In genomic region chr2:168204476-168204999, GRCm38 (mm10) we compare ENCODE assay signal across 8 mouse cellular contexts. TPM values are rescaled to one million over a fixed set of nuclear protein-coding genes. Genes with fewer than 3 reads are reported as not detected.
A peak's percentile ranks its signal among the peaks of the same experiment; 100 is the strongest.
DNase-seq lines count a peak whose midpoint lies in the region; ATAC-seq lines count a peak whose summit lies in the region.

No protein-coding gene starts in this region.

- H3K4me2 ChIP-seq in lung, embryonic 15.5 days, result peak overlapping the region; percentile 75
- H3K4me2 ChIP-seq in neural tube, embryonic 15.5 days, result peak overlapping the region; percentile 73

- no peaks in the 10 kb centered on the region for H3K9me3 ChIP-seq in lung, embryonic 15.5 days
- H3K9me3 ChIP-seq in forebrain, embryonic 10.5 days, result peaks cover 5% of the 10 kb centered on the region; the same call in 1 of the 2 replicates
- no peaks in the 10 kb centered on the region for H3K9me3 ChIP-seq in limb, embryonic 10.5 days (replicated peaks)
- no peaks in the 10 kb centered on the region for H3K9me3 ChIP-seq in neural tube, embryonic 15.5 days (replicated peaks)

- H3K36me3 ChIP-seq in lung, embryonic 15.5 days, result peaks cover 20% of the 10 kb centered on the region; the same call in 1 of the 2 replicates
- peaks cover 74% of the 10 kb centered on the region for H3K36me3 ChIP-seq in forebrain, embryonic 10.5 days (replicated peaks)
- H3K36me3 ChIP-seq in limb, embryonic 10.5 days, result peaks cover 73% of the 10 kb centered on the region
- peaks cover 17% of the 10 kb centered on the region for H3K36me3 ChIP-seq in neural tube, embryonic 15.5 days

- H3K27ac ChIP-seq in lung, embryonic 15.5 days, result no peak overlapping the region
- no peak overlapping the region for H3K27ac ChIP-seq in forebrain, embryonic 10.5 days
- no peak overlapping the region for H3K27ac ChIP-seq in limb, embryonic 10.5 days
- no peak overlapping the region for H3K27ac ChIP-seq in neural tube, embryonic 15.5 days (replicated peaks)

- WGBS in lung, embryonic 15.5 days, result 68% methylated on average over 8 of the region's 8 CpGs
- 91% methylated on average over 8 of the region's 8 CpGs for WGBS in forebrain, embryonic 10.5 days
- WGBS in limb, embryonic 10.5 days, result 93% methylated on average over 8 of the region's 8 CpGs
- WGBS in neural tube, embryonic 15.5 days, result 81% methylated on average over 8 of the region's 8 CpGs

- peak overlapping the region; percentile 100 for H3K4me3 ChIP-seq in lung, embryonic 15.5 days
- peak overlapping the region; percentile 98 for H3K4me3 ChIP-seq in forebrain, embryonic 10.5 days
- H3K4me3 ChIP-seq in limb, embryonic 10.5 days, result peak overlapping the region; percentile 99
- peak overlapping the region; percentile 95 for H3K4me3 ChIP-seq in neural tube, embryonic 15.5 days (replicated peaks)

- H3K27me3 ChIP-seq in lung, embryonic 15.5 days, result no peaks in the 10 kb centered on the region
- no peaks in the 10 kb centered on the region for H3K27me3 ChIP-seq in forebrain, embryonic 10.5 days (ENCODE audit: poor library complexity, severe bottlenecking)
- no peaks in the 10 kb centered on the region for H3K27me3 ChIP-seq in limb, embryonic 10.5 days (ENCODE audit: low read depth, poor library complexity, severe bottlenecking)
- H3K27me3 ChIP-seq in neural tube, embryonic 15.5 days (replicated peaks), result no peaks in the 10 kb centered on the region

- H3K4me1 ChIP-seq in lung, embryonic 15.5 days, result peaks cover 36% of the 10 kb centered on the region
- H3K4me1 ChIP-seq in forebrain, embryonic 10.5 days, result peaks cover 43% of the 10 kb centered on the region
- peaks cover 27% of the 10 kb centered on the region for H3K4me1 ChIP-seq in limb, embryonic 10.5 days
- peaks cover 55% of the 10 kb centered on the region for H3K4me1 ChIP-seq in neural tube, embryonic 15.5 days

- H3K9ac ChIP-seq in lung, embryonic 15.5 days, result no peak overlapping the region
- H3K9ac ChIP-seq in neural tube, embryonic 15.5 days (replicated peaks), result peak overlapping the region; percentile 95; the same call in 1 of the 2 replicates

- no peak for ATAC-seq in lung, embryonic 15.5 days (ENCODE audit: borderline replicate concordance, extremely low read depth, low FRiP score, low TSS enrichment)
- no peak for ATAC-seq in neural tube, embryonic 15.5 days (ENCODE audit: low FRiP score)

- DNase-seq in lung, postnatal 36 days, result no peak
- no peak for DNase-seq in forebrain, embryonic 10.5 days (ENCODE audit: extremely low spot score, low spot score)
- no peak for DNase-seq in limb, embryonic 10.5 days (ENCODE audit: low spot score)
- DNase-seq in embryo, embryonic 9.5 days (ENCODE audit: extremely low spot score), result no peak
- no peak for DNase-seq in layer of hippocampus, postnatal 36 days
- DNase-seq in cerebellum, adult 18-20 months, result no peak

RNA-seq across cellular contexts. Expression of gene Adnp, which starts 2.4 kb away (rescaled TPM):
- 9.3 and 10.0 TPM in 2 replicates for polyA plus RNA-seq in lung, embryonic 15.5 days (2015; fragmentation: Nextera tagmentation; extraction: Ambion mirVana)
- polyA plus RNA-seq in forebrain, embryonic 10.5 days (2016; fragmentation: Nextera tagmentation; extraction: Ambion mirVana), result 2.4 and 3.7 TPM in 2 replicates
- polyA plus RNA-seq in limb, embryonic 10.5 days (2016; fragmentation: Nextera tagmentation; extraction: Ambion mirVana), result 5.7 and 5.8 TPM in 2 replicates
- polyA plus RNA-seq in neural tube, embryonic 15.5 days (2015; fragmentation: Nextera tagmentation; extraction: Ambion mirVana), result 3.4 and 7.9 TPM in 2 replicates
- 10 to 100 TPM; 84.3 to 90.6 TPM for total RNA-seq in layer of hippocampus, postnatal 36 days (2021)

RNA-seq across cellular contexts. Expression of gene Gm20716, which starts 25.6 kb away (rescaled TPM):
- 16.7 and 19.5 TPM in 2 replicates for polyA plus RNA-seq in lung, embryonic 15.5 days (2015; fragmentation: Nextera tagmentation; extraction: Ambion mirVana)
- 18.5 and 20.7 TPM in 2 replicates for polyA plus RNA-seq in forebrain, embryonic 10.5 days (2016; fragmentation: Nextera tagmentation; extraction: Ambion mirVana)
- 18.4 and 22.2 TPM in 2 replicates for polyA plus RNA-seq in limb, embryonic 10.5 days (2016; fragmentation: Nextera tagmentation; extraction: Ambion mirVana)
- 17.6 and 20.7 TPM in 2 replicates for polyA plus RNA-seq in neural tube, embryonic 15.5 days (2015; fragmentation: Nextera tagmentation; extraction: Ambion mirVana)
- total RNA-seq in layer of hippocampus, postnatal 36 days (2021), result 10 to 100 TPM; 30.1 to 34.0 TPM

RNA-seq across cellular contexts. Expression of gene Dpm1, which starts 25.9 kb away (rescaled TPM):
- 91.7 and 91.9 TPM in 2 replicates for polyA plus RNA-seq in lung, embryonic 15.5 days (2015; fragmentation: Nextera tagmentation; extraction: Ambion mirVana)
- 70.9 and 77.6 TPM in 2 replicates for polyA plus RNA-seq in forebrain, embryonic 10.5 days (2016; fragmentation: Nextera tagmentation; extraction: Ambion mirVana)
- 58.3 and 60.7 TPM in 2 replicates for polyA plus RNA-seq in limb, embryonic 10.5 days (2016; fragmentation: Nextera tagmentation; extraction: Ambion mirVana)
- polyA plus RNA-seq in neural tube, embryonic 15.5 days (2015; fragmentation: Nextera tagmentation; extraction: Ambion mirVana), result 63.9 and 74.7 TPM in 2 replicates
- 10 to 100 TPM; 79.7 to 84.2 TPM for total RNA-seq in layer of hippocampus, postnatal 36 days (2021)

RNA-seq across cellular contexts. Expression of gene Mocs3, which starts 25.9 kb away (rescaled TPM):
- 6.8 and 7.8 TPM in 2 replicates for polyA plus RNA-seq in lung, embryonic 15.5 days (2015; fragmentation: Nextera tagmentation; extraction: Ambion mirVana)
- 5.2 and 6.4 TPM in 2 replicates for polyA plus RNA-seq in forebrain, embryonic 10.5 days (2016; fragmentation: Nextera tagmentation; extraction: Ambion mirVana)
- 6.3 and 7.4 TPM in 2 replicates for polyA plus RNA-seq in limb, embryonic 10.5 days (2016; fragmentation: Nextera tagmentation; extraction: Ambion mirVana)
- polyA plus RNA-seq in neural tube, embryonic 15.5 days (2015; fragmentation: Nextera tagmentation; extraction: Ambion mirVana), result 8.6 and 9.7 TPM in 2 replicates
- 10 to 100 TPM; 16.3 to 17.8 TPM for total RNA-seq in layer of hippocampus, postnatal 36 days (2021)
